Mouse (Mus musculus): ENCODE measurements at regions not wholly inside any gene's neighbourhood (a gene's known extent, or its start where the extent isn't known, plus 50 kb on each side); places are given as distances from the start of the nearest gene placed in this dataset.

DNA sequence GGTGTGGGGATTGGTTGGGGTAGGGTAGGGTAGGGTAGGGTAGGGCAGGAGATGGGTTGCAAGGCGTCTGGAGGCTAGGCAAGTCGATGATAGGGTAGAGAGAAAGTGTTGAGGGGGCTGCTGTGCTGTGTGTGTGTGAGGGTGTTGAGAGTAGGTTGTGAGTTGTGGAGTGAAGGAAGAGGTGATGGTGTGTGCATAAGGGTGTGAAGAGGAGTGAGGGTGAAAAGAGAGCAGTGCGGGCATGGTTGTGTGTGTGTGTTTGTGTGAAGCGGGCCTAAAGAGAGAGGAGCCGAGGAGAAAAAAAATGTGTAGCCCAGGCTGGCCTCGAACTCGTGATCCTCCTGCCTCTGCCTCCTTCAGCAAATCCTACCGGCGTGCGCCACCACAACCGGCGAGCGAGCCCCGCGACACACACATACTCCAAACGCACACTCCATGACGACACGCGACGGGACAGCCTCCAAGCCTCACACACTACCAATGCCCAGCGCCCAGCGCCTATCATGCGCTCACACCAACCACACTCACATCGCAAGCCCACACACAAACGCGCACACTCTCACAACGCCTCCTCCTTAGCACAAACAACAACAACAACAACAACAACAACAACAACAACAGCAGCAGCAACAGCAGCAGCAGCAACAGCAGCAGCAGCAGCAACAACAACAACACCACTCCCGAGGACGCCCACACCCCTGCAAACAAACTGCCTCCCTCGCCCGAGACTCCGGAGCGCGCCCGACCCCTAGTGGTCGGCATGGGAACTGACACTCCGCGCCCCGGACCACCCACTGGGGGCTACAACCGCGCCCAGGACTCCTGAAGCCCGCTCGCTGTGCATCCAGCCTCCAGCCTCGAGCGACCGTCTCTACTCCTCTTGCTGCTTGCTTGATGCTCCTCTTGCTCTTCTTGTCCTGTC lies 55.6 kb upstream of the Ezh2 start:
- no peak for TF ChIP-seq HCFC1 (IDR thresholded peaks at IDR 0.05; ENCODE audit: low read depth, low read length)
- TF ChIP-seq ELF1 (IDR thresholded peaks at IDR 0.05; ENCODE audit: low read depth, low read length): no peak
- no peak for TF ChIP-seq POLR2AphosphoS2 (IDR thresholded peaks at IDR 0.05; ENCODE audit: low read length)
- peak in 1 of 2 experiments; percentile 28; a peak in 1 of 4 replicates for TF ChIP-seq POLR2A (IDR thresholded peaks at IDR 0.05; ENCODE audit: control insufficient read depth in 1 of 2, insufficient read depth in 1 of 2, low read depth in 1 of 2, low read length in 2 of 2, poor library complexity in 1 of 2)
- no peak for TF ChIP-seq MAX (IDR thresholded peaks at IDR 0.05; ENCODE audit: low read length)
- no peak for TF ChIP-seq BHLHE40 (IDR thresholded peaks at IDR 0.05; ENCODE audit: borderline replicate concordance, low read depth, low read length)
- peak in 1 of 3 experiments; percentile 99; a peak in 2 of 6 replicates for TF ChIP-seq CTCF (IDR thresholded peaks at IDR 0.05 in 2 of 3, conservative IDR thresholded peaks at IDR 0.05 in 1 of 3; ENCODE audit: control insufficient read depth in 1 of 3, insufficient read depth in 1 of 3, low read depth in 2 of 3, low read length in 3 of 3, poor library complexity in 1 of 3, severe bottlenecking in 1 of 3)
- no peak for TF ChIP-seq RCOR1 (IDR thresholded peaks at IDR 0.05; ENCODE audit: low read depth, low read length)
